Mouse (Mus musculus): ENCODE measurements at regions not wholly inside any gene's neighbourhood (a gene's known extent, or its start where the extent isn't known, plus 50 kb on each side); places are given as distances from the start of the nearest gene placed in this dataset.

GRCm38 (mm10) chr6:36058206-36058605 is 329.7 kb upstream of the Chrm2 start:
- ATAC-seq (replicated peaks; ENCODE audit: poor library complexity, severe bottlenecking) = no peak

- no peak for ATAC-seq (replicated peaks; ENCODE audit: poor library complexity, severe bottlenecking)
These were observed 327.5 kb upstream of the Chrm2 start for GRCm38 (mm10) chr6:36060411-36060810.

GRCm38 (mm10) chr6:36064919-36065318 is 323.0 kb upstream of the Chrm2 start:
- no peak for ATAC-seq (replicated peaks; ENCODE audit: poor library complexity, severe bottlenecking)

DNA sequence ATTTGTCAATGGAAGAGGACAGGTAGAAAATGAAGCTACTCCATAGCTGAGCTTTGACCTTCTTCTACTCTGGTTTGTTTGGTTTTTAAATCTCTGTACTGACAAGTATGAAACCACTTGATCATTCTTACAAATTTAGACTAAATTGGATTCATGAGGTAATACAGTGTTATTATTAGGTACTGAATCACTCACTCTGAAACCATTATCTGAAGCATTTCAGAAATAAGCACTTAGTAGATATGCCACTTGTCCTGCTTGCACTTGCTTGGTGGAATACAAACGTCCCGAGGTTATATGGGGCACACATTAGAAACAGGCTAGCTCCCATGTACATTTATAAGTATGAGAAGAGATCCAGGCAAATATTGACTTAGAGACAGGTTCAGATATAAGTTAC is 319.2 kb upstream of the Chrm2 start:
- no peak for ATAC-seq (replicated peaks; ENCODE audit: poor library complexity, severe bottlenecking)

DNA sequence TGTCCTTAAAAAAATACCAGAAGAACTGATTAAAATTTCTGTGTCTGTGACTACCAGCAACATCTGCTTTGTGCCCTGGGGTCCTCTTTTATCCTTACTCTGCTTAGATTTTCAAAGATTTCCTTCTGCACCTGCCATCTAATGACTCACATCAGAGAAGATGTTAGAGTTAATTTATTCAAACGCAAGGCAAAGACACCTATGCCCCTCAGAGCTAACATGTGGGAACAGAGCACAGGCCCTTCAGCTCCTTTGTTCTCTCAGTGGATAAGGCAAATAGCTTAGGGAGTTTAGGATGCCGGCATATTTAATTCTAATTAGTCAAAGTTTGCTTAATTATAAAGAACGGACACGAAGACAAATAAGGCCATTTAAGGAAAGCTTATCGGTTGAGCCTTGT is 308.3 kb upstream of the Chrm2 start:
- ATAC-seq (replicated peaks; ENCODE audit: poor library complexity, severe bottlenecking) = no peak

GRCm38 (mm10) chr6:36093584-36093983 is 294.3 kb upstream of the Chrm2 start:
- ATAC-seq (replicated peaks; ENCODE audit: poor library complexity, severe bottlenecking) = no peak

DNA sequence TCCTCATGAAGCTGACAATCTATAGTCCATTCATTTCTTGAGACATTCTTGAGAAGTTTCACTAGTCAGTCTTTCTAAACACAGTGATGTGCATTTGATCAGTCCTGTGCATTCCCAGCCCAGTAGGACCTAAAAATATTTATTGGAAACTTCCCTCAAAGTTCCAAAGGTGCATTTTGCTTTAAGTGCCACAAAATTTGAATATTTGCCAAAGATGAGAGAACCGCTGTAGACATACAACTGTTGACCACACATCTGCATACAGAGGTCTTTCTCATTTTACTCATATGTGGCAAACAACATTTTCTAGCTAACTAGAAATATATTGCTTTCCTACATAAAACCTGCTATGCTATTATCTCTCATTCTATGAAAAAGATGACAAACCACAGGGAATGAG is 293.8 kb upstream of the Chrm2 start:
- no peak for ATAC-seq (replicated peaks; ENCODE audit: poor library complexity, severe bottlenecking)

DNA sequence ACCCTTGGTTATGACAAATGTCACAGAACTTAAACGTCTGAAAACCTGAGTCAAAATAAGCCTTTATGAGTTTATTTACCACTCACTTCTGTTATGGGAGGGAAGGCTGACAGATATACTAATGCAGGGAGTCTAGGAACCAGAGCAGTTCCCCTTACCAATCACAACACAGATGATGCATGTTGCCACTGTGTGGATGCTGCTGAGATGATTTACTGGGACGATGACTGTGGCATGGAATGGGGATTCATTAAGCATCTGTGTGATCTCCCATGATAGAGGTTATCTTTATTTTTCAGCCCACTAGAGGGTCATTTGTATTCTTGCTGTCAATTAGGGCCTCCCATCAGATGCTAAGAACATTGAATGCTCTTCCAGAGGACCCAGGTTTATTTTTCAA is 290.5 kb upstream of the Chrm2 start:
- no peak for ATAC-seq (replicated peaks; ENCODE audit: poor library complexity, severe bottlenecking)

DNA sequence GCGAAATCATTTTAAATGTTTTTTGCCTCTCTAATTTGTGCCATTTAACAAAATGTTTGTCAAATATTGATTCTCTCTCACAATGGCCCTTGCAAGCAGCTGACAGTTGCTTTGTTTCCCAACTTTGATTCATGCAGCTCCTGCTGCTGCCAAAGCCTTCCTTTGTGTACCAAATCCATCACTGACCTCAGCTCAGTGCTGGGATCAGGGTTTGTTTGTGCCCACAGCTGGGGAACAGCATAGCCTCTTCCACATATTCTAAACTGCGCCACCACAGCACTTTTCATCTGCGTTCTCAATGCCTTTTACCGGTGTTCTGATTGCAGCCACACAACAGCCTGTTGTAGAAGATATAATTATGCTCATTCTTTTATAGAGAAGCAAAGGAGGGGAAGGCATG is 289.7 kb upstream of the Chrm2 start:
- ATAC-seq (replicated peaks; ENCODE audit: poor library complexity, severe bottlenecking) = no peak

DNA sequence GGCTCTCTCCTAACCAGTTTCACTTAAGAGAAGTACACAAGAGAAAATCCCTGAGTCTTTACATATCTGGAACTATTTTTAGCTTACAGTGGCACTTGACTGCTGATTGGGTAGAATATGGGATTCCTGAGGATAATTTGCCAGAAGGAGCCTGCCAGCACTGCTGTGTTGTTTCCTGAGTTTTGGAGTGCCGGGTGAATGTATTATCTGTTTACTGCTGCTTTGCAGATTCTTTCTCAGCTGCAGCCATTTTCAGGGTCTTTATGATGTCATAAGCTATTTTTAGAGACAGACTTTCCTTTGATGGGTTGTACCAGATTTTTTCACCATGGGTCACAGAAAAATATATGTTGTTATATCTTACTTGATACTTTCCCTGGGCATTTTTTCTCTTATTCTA is 279.1 kb upstream of the Chrm2 start:
- no peak for ATAC-seq (replicated peaks; ENCODE audit: poor library complexity, severe bottlenecking)

GRCm38 (mm10) chr6:36137223-36137622 is 250.7 kb upstream of the Chrm2 start:
- peak; percentile 99 for ATAC-seq (replicated peaks; ENCODE audit: poor library complexity, severe bottlenecking)

DNA sequence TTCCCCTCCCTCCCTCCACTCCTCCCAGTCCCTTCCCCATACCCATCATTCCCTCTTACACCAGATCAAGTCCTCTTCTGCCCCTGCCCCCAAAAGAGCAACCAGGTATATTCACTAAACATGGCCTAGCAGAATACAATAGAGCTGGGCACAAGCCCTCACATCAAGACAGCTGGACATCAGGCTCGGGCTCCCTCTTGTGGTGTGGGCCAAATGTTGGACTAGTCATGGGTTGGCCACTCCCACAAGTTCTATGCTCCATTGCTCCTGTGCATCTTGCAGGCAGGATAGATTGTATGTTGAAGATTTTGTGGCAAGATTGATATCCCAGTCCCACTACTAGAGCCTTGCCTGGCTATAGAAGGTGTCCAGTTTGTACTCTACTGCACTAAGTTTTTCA is 240.6 kb upstream of the Chrm2 start:
- no peak for ATAC-seq (replicated peaks; ENCODE audit: poor library complexity, severe bottlenecking)

DNA sequence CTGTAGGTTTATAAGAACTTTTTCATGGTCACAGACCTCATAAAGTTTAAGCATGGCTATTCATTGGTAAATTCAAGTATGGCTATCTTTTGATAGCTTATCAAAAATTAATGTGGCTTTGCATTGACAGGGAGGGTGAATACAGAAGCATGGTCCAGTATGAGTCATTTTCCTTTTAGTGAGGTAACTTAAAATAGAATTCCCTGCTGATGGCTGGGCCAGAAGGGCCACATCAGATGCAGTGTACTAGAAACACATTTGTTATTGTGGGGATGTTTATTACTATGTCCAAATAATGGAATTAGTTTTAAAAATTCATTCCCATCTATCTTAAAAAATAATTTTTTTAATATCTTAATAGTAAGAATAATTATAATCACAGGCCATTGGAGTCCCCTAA is 213.4 kb upstream of the Chrm2 start:
- no peak for ATAC-seq (replicated peaks; ENCODE audit: poor library complexity, severe bottlenecking)

DNA sequence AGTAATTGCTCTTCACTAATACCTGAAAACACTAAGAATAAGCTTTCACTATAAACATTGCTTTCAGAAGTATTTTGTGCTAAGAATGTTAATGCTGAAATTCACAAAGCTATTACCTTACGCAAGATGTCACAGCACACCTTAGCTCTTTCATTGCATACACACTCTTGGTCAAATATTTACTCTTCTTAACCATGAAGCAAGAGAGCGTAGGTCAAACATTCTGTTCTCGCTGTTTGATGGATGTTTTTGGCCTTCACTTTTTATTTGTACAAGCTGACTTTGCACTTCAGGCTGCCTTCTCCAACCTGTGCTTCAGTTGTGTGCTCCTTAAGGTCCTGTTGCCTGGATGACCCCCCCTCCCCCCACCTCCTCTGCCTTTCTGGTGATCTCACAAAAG is 212.8 kb upstream of the Chrm2 start:
- ATAC-seq (replicated peaks; ENCODE audit: poor library complexity, severe bottlenecking) = no peak

GRCm38 (mm10) chr6:36179895-36180294 is 208.0 kb upstream of the Chrm2 start:
- no peak for ATAC-seq (replicated peaks; ENCODE audit: poor library complexity, severe bottlenecking)

DNA sequence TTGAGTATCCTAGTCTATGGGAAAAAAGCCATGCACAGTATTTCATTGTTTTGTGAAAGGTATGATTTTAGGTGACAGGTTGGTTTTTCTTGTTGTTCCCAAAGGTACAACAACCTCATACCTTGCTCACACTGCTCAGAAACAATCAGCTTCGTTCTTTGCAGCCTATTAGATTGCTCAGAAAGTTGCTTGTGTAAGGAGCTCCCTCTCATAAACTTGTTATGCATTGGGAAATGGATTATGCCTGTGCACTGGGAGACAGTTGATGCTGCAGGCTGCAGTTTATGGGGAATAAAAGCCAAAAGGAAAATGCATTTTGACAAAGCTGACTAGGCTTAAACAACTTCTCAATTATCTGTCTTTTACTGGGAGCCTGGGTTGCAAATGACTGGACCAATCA is 205.2 kb upstream of the Chrm2 start:
- ATAC-seq (replicated peaks; ENCODE audit: poor library complexity, severe bottlenecking) = no peak

- no peak for ATAC-seq (replicated peaks; ENCODE audit: poor library complexity, severe bottlenecking)
These were observed 181.2 kb upstream of the Chrm2 start for GRCm38 (mm10) chr6:36206666-36207065.

DNA sequence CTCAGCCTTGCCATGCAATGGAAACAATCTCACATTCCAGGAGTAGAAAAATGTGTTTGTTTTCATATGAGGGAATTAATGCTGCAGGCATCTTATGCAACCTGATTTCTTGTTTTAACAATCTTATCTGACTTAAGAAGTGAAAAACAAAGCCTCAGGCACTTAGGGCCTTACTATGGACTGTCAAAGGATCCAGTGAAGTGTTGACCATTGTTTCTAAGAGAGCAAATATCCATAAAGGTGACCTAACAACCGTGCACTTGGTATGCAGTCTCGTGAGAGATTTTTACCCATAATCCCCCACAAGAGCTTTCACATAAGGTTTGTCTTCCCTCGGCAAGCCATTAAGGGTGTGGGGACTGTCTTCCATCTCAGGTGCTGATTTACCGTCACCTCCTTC is 166.6 kb upstream of the Chrm2 start:
- ATAC-seq (replicated peaks; ENCODE audit: poor library complexity, severe bottlenecking) = no peak

DNA sequence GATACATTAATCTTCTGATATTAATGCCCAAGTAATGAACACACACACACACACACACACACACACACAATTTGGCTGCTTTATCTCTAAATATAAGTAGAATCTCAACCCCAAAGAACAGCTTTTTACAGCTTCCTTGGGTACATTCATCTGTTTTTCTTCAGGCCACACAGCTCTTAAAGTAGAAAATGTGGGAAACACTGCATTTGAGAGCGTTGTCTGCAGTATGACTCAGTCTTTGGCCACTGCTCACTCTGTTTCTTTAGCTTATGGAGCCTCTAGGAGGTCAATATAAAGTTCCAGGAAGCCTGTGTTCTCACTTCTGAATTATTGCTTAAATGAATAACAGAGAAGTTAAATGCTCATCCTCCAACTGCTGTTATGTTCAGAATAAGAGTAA is 153.4 kb upstream of the Chrm2 start:
- no peak for ATAC-seq (replicated peaks; ENCODE audit: poor library complexity, severe bottlenecking)

DNA sequence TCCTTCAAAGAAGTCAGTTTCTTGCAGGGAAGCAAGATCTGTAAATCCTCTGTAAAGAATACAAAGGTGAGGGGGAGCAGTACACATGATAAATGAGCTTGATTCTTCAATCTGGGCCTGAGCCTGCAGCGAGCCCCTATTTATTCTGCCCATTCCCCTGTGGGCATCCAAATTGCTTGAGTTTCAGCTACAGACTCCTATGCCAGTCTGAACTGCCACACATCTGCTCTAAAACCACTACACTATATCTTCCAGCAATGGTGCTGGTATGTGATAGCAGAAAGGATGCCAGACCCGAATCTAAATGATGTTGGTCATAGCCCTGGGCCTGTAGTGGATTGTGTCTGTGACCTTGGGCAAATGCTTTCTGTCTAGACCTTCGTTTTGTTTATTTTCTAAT is 140.9 kb upstream of the Chrm2 start:
- no peak for ATAC-seq (replicated peaks; ENCODE audit: poor library complexity, severe bottlenecking)

DNA sequence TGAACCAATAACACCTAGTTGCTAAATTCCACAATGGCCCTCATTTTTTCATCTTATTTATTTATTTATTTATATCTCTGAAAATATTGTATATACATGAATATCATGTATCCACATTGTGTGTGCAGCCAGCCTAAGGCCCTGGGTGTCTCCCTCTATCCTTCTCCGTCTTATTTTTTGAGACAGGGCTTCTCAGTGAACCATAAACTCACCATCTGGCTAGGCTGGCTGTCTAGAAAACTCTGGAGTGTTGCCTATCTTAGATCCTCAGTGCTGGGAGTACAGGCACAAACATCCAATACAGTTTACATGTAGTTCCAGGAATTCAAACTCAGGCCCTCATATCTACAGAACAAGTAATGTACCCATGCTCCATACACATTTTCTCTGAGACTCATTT is 139.7 kb upstream of the Chrm2 start:
- no peak for ATAC-seq (replicated peaks; ENCODE audit: poor library complexity, severe bottlenecking)

DNA sequence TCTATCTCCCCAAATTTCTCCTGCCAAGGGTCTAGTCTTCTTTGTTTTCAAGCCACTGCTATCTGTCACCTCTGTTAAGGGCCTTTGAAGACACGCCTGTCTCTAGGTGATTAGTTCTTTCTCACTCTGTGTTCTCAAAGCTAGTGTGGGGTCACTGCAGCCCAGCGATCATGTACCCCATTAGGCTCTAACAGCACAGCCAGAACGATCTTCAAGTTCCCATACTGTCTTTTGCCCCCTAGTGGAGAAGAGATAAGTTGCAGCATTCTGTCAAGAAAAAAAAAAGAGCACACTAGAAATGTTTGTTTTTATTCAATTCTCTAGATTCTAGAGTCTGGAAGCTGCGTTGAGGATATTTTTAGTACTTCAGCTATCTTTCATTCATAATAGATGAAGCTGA is 138.8 kb upstream of the Chrm2 start:
- ATAC-seq (replicated peaks; ENCODE audit: poor library complexity, severe bottlenecking) = peak; percentile 71

- ATAC-seq (replicated peaks; ENCODE audit: poor library complexity, severe bottlenecking) = no peak
These were observed 121.0 kb upstream of the Chrm2 start for GRCm38 (mm10) chr6:36266717-36267402.

All from granulocyte monocyte progenitor cell, adult 5-6 weeks (primary cell).